Mouse (Mus musculus): ENCODE data around the gene Vmn1r127. TPM values are rescaled to one million over a fixed set of nuclear protein-coding genes. Genes with fewer than 3 reads are reported as not detected.
"Not testable (repeated sequence)": the region's sequence is repeated elsewhere in the genome, so short reads cannot be mapped to it uniquely, and the experiment has no call there.

Gene Vmn1r127
- not detected for total RNA-seq (2021)
- long read RNA-seq, experiment 1: 0 reads
- long read RNA-seq, experiment 2: 0 reads

DNA sequence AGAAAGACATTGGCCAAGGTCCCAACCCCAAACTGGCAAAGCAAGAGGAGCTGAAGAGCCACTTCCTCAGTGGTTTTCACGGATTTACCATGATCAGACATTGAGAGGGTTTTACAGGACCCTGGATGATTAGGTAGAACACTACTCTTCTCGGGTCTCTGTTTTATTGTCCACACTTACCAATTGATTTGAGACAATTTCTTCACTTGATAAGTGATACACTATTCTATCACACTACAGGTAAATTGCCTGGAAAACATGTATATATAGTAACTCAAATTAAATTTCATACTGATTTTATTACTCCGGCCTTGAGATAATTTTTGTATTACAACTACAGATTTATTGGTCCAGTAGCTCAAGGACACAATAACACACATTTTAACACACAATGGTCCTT is at the start of gene Vmn1r127:
TSS of gene Vmn1r127 (minus strand) at position 101 of the 400 bp plus-strand sequence.
- DNase-seq; intact Hi-C loops (cut with DNase I); H3K27ac ChIP-seq; H3K4me3 ChIP-seq: not testable (repeated sequence)

- intact Hi-C loops (cut with DNase I); DNase-seq; H3K4me3 ChIP-seq; H3K27ac ChIP-seq: not testable (repeated sequence)
Measured at GRCm38 (mm10) chr7:21361191-21361590, 41.5 kb upstream of the Vmn1r127 start, which contains the start of gene Vmn1r129. TSS of gene Vmn1r129 (minus strand) at chr7:21361291.

DNA sequence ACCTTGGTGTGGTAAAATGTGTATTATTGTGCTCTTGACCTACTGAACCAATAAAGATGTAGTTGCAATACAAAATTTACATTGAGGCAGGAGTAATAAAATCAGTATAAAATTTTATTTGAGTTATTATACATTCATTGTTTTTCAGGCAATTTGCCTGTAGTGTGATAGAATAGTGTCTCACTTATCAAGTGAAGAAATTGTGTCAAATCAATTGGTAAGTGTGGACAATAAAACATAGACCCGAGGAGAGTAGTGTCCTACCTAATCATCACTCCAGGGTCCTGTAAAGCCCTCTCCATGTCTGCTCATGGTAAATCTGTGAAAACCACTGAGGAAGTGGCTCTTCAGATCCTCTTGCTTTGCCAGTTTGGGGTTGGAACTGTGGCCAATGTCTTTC is 29.4 kb upstream of the Vmn1r127 start, which contains the start of gene Vmn1r128:
TSS of gene Vmn1r128 (plus strand) at position 301 of the 400 bp plus-strand sequence.
- H3K4me3 ChIP-seq; H3K27ac ChIP-seq; intact Hi-C loops (cut with DNase I); DNase-seq: not testable (repeated sequence)

- H3K4me3 ChIP-seq; intact Hi-C loops (cut with DNase I); H3K27ac ChIP-seq; DNase-seq: not testable (repeated sequence)
Measured at GRCm38 (mm10) chr7:21301367-21301766, 18.3 kb downstream of the Vmn1r127 start, which contains the start of gene Vmn1r126. TSS of gene Vmn1r126 (minus strand) at chr7:21301467.

- H3K4me3 ChIP-seq; DNase-seq; H3K27ac ChIP-seq; intact Hi-C loops (cut with DNase I): not testable (repeated sequence)
Measured at GRCm38 (mm10) chr7:21271879-21272278, 47.8 kb downstream of the Vmn1r127 start, which contains the start of gene Vmn1r125. TSS of gene Vmn1r125 (plus strand) at chr7:21272179.

Other genes starting within 250 kb of the Vmn1r127 start
- gene Vmn1r121, start 221.3 kb downstream of the Vmn1r127 start, total RNA-seq (2021): not detected
- not detected for gene Vmn1r122, start 185.7 kb downstream of the Vmn1r127 start, total RNA-seq (2021)
- gene Vmn1r123, start 157.7 kb downstream of the Vmn1r127 start, total RNA-seq (2021): not detected
- not detected for gene Gm5157, start 129.4 kb downstream of the Vmn1r127 start, total RNA-seq (2021)
- not detected for gene Vmn1r124, start 59.2 kb downstream of the Vmn1r127 start, total RNA-seq (2021)
- not detected for gene Vmn1r125, start 47.7 kb downstream of the Vmn1r127 start, total RNA-seq (2021)
- gene Vmn1r126, start 18.4 kb downstream of the Vmn1r127 start, total RNA-seq (2021): not detected
- gene Vmn1r128, start 29.5 kb upstream of the Vmn1r127 start, total RNA-seq (2021): not detected
- gene Vmn1r129, start 41.4 kb upstream of the Vmn1r127 start, total RNA-seq (2021): not detected
- not detected for gene Gm6882, start 112.9 kb upstream of the Vmn1r127 start, total RNA-seq (2021)
- not detected for gene Vmn1r130, start 191.9 kb upstream of the Vmn1r127 start, total RNA-seq (2021)
- gene Vmn1r131, start 226.2 kb upstream of the Vmn1r127 start, total RNA-seq (2021): not detected